Comparison of ENCODE assay signal across 23 mouse cellular contexts in the genomic region with DNA sequence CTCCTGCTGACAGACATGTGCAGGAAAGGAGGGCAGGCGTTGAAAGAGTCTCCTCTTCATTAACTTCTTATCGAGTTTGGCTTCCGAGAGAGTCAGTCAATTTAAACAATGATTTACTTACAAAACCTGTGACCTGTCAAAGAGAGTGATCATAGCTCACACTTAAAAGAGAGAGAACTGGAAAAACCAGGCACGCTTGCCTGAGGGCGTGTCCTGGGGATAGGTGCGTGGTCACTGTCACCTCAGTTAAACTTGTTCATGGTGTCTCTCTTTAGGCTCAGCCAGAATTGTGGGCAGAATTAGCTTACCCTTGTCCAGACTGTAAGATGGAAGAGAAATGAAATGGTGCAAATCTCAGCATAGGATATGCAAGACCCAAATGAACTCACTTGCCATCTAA. TPM values are rescaled to one million over a fixed set of nuclear protein-coding genes. Genes with fewer than 3 reads are reported as not detected.
DNase-seq lines count a peak whose midpoint lies in the region; ATAC-seq and TF ChIP-seq lines count a peak whose summit lies in the region.
"Had no signal": no experiment of that assay in that cellular context is flagged by ENCODE, and none has a peak within 500 bp of the region (broad histone marks: within the 10 kb centered on the region; RNA-seq: fewer than 3 reads in every experiment).

No protein-coding gene starts in this region.

- no peak overlapping the region for H3K4me3 ChIP-seq in intestine, embryonic 15.5 days (replicated peaks)
- H3K4me3 ChIP-seq in intestine, postnatal 0 days (ENCODE audit: low read depth, low read length): no peak overlapping the region
- H3K4me3 ChIP-seq: embryonic facial prominence, embryonic 13.5 days; embryonic facial prominence, embryonic 15.5 days; erythroblast, embryonic 14.5 days; forebrain, embryonic 10.5 days; forebrain, embryonic 12.5 days had no signal

- H3K4me2 ChIP-seq in intestine, embryonic 15.5 days (replicated peaks): no peak overlapping the region
- H3K4me2 ChIP-seq in intestine, postnatal 0 days (replicated peaks; ENCODE audit: low read depth): no peak overlapping the region
- H3K4me2 ChIP-seq: embryonic facial prominence, embryonic 13.5 days; embryonic facial prominence, embryonic 15.5 days; forebrain, embryonic 12.5 days had no signal

- TF ChIP-seq CTCF in intestine, postnatal 0 days (IDR thresholded peaks at IDR 0.05; ENCODE audit: low read depth): no peak

- peak; percentile 34 for DNase-seq in urinary bladder, postnatal 14 days (ENCODE audit: low spot score)
- DNase-seq in urinary bladder, postnatal 4 days (ENCODE audit: low spot score in 2 of 2): no peak
- DNase-seq in heart, postnatal 36 days: no peak
- no peak for DNase-seq in adrenal gland, postnatal 25 days
- DNase-seq in left cerebral cortex, adult 8-10 months (ENCODE audit: low spot score in 2 of 2): no peak
- DNase-seq: adrenal gland, adult 2 months; adrenal gland, postnatal 10 days; cerebellum, adult 11 months; cerebellum, adult 18-20 months; cerebellum, adult 8-10 months; cerebellum, adult 9-11 months; cerebellum, postnatal 14 days; cerebellum, postnatal 36 days; embryo, embryonic 11 days had no signal

- no peak overlapping the region for H3K9ac ChIP-seq in intestine, embryonic 15.5 days
- H3K9ac ChIP-seq in intestine, postnatal 0 days (ENCODE audit: low read depth, low read length): no peak overlapping the region
- H3K9ac ChIP-seq: embryonic facial prominence, embryonic 13.5 days; embryonic facial prominence, embryonic 15.5 days; forebrain, embryonic 12.5 days had no signal

- 56% methylated on average over 6 of the region's 6 CpGs for WGBS in intestine, embryonic 15.5 days
- WGBS in intestine, postnatal 0 days: 43% methylated on average over 6 of the region's 6 CpGs

- 0 out of 2 replicates have a peak, but pooled peaks cover 4% of the 10 kb centered on the region for H3K4me1 ChIP-seq in intestine, embryonic 15.5 days (replicated peaks)
- H3K4me1 ChIP-seq in intestine, postnatal 0 days (replicated peaks; ENCODE audit: control insufficient read depth, insufficient read depth, low read length): no peaks in the 10 kb centered on the region

- H3K27me3 ChIP-seq in intestine, embryonic 15.5 days (replicated peaks): no peaks in the 10 kb centered on the region
- H3K27me3 ChIP-seq in intestine, postnatal 0 days (replicated peaks; ENCODE audit: control insufficient read depth, insufficient read depth, low read length): no peaks in the 10 kb centered on the region
- H3K27me3 ChIP-seq: embryonic facial prominence, embryonic 13.5 days; embryonic facial prominence, embryonic 15.5 days; forebrain, embryonic 12.5 days had no signal

- no peaks in the 10 kb centered on the region for H3K9me3 ChIP-seq in intestine, embryonic 15.5 days
- no peaks in the 10 kb centered on the region for H3K9me3 ChIP-seq in intestine, postnatal 0 days (ENCODE audit: control insufficient read depth)
- H3K9me3 ChIP-seq: embryonic facial prominence, embryonic 13.5 days; embryonic facial prominence, embryonic 15.5 days; forebrain, embryonic 10.5 days; forebrain, embryonic 12.5 days had no signal

- intact Hi-C loops in heart, postnatal 36 days (cut with DNase I): no loop called here

- H3K27ac ChIP-seq in intestine, embryonic 15.5 days: no peak overlapping the region
- no peak overlapping the region for H3K27ac ChIP-seq in intestine, postnatal 0 days (ENCODE audit: low read depth, low read length)
- H3K27ac ChIP-seq: embryonic facial prominence, embryonic 13.5 days; embryonic facial prominence, embryonic 15.5 days; forebrain, embryonic 10.5 days; forebrain, embryonic 12.5 days had no signal

- ATAC-seq in intestine, embryonic 15.5 days: peak; percentile 85
- ATAC-seq in intestine, postnatal 0 days: peak; percentile 49; the same call in 1 of the 2 replicates
- ATAC-seq: forebrain, embryonic 14.5 days; forebrain, embryonic 16.5 days had no signal

- H3K36me3 ChIP-seq in intestine, embryonic 15.5 days: no peaks in the 10 kb centered on the region
- H3K36me3 ChIP-seq in intestine, postnatal 0 days (ENCODE audit: control insufficient read depth, insufficient read depth): no peaks in the 10 kb centered on the region
- H3K36me3 ChIP-seq: embryonic facial prominence, embryonic 13.5 days; embryonic facial prominence, embryonic 15.5 days; forebrain, embryonic 10.5 days; forebrain, embryonic 12.5 days had no signal

RNA-seq across cellular contexts. Expression of gene Eps8, which starts 26.0 kb away (rescaled TPM):
- polyA plus RNA-seq in intestine, embryonic 15.5 days (2015; fragmentation: Nextera tagmentation; extraction: Ambion mirVana): 85.2 and 93.9 TPM in 2 replicates
- 204 and 209 TPM in 2 replicates for polyA plus RNA-seq in intestine, postnatal 0 days (2015; fragmentation: Nextera tagmentation; extraction: Ambion mirVana)
- 10 to 100 TPM; 12.8 to 14.1 TPM for total RNA-seq in heart, postnatal 36 days (2021)
- 29.3 and 44.1 TPM in 2 replicates for total RNA-seq in adrenal gland, postnatal 25 days (2021)
- total RNA-seq in left cerebral cortex, adult 8-10 months (2022): 10 to 100 TPM; 26.7 to 32.0 (median 30.2) TPM
